Mouse (Mus musculus): ENCODE measurements around the gene Irs2. TPM values are rescaled to one million over a fixed set of nuclear protein-coding genes. Genes with fewer than 3 reads are reported as not detected.
A peak's percentile ranks its signal among the peaks of the same experiment; 100 is the strongest.

Gene Irs2
- polyA plus RNA-seq, 1 experiment from 2014 or later = 6.3 TPM

DNA sequence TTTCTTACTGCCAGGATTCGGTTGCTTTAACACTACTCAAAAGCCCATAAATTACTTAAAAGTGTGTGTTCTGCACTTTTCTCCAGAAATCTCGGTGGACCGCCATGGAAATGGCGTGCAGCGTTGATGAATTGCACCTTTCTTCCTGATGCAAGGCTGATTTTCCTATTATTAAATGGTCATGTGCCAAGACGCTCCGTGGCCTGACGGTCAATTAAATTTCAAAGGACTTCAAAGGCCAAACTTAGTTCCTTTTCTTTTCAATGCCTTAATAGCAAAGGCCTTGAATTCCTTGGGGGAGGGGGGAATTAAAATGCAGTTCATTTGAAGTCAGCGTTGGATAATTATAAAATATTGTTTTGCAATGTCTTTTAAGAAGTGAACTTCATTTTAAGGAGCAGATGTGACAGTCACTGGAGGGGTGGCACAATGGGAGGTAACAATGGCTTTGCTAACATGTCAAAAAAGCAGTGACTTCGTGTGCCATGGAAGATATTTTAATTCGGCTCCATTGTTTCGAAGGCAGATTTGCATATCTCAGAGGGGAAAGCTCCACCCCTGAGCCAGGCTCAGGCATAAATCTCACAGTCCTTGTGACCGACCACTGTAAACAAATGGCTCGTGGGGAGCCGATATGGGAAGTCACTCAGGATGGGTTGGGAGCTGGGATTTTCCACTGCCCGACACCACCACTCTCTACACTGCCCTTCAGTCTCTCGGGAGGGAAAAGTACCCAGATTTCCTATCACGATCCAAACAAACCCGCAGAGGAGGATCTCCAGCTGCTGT lies 27.6 kb upstream of the Irs2 start:
- 0 out of 2 replicates have a peak, but pooled peaks have one; percentile 48 for ATAC-seq (ENCODE audit: low FRiP score, low read depth)
- H3K4me3 ChIP-seq = no peak overlapping the region
- WGBS = 11% methylated on average over 19 of the region's 19 CpGs
- peaks cover 10% of the 10 kb centered on the region for H3K4me1 ChIP-seq (replicated peaks)
- H3K27me3 ChIP-seq = no peaks in the 10 kb centered on the region
- H3K4me2 ChIP-seq = peak overlapping the region; percentile 32
- H3K27ac ChIP-seq (replicated peaks) = no peak overlapping the region
- no peak overlapping the region for H3K9ac ChIP-seq
- H3K36me3 ChIP-seq = no peaks in the 10 kb centered on the region
- no peaks in the 10 kb centered on the region for H3K9me3 ChIP-seq

DNA sequence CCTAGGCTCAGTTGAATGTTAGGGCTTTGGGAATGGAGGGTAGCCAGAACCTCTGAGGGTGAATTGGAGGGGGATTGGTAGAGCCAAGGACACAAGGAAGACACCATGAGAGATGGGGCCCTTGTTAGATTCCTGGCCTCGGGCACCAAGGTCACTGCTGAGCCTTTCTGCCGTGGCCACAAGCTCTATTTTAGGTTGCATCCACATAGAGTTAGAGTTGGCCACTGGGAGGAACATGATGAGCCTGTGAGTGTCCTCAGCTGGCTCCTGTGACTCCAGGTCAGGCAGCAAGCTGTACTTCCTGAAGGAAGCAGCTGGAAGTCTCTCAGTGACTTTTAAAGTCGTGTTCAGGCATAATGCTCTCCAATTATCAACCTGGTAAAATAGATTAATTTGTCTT lies 16.6 kb upstream of the Irs2 start:
- H3K4me2 ChIP-seq = no peak overlapping the region
- H3K27ac ChIP-seq (replicated peaks) = no peak overlapping the region
- H3K9me3 ChIP-seq = no peaks in the 10 kb centered on the region
- H3K27me3 ChIP-seq = no peaks in the 10 kb centered on the region
- H3K9ac ChIP-seq = no peak overlapping the region
- ATAC-seq (ENCODE audit: low FRiP score, low read depth) = no peak
- no peaks in the 10 kb centered on the region for H3K4me1 ChIP-seq (replicated peaks)
- no peaks in the 10 kb centered on the region for H3K36me3 ChIP-seq
- no peak overlapping the region for H3K4me3 ChIP-seq
- WGBS = 72% methylated on average over 3 of the region's 3 CpGs

DNA sequence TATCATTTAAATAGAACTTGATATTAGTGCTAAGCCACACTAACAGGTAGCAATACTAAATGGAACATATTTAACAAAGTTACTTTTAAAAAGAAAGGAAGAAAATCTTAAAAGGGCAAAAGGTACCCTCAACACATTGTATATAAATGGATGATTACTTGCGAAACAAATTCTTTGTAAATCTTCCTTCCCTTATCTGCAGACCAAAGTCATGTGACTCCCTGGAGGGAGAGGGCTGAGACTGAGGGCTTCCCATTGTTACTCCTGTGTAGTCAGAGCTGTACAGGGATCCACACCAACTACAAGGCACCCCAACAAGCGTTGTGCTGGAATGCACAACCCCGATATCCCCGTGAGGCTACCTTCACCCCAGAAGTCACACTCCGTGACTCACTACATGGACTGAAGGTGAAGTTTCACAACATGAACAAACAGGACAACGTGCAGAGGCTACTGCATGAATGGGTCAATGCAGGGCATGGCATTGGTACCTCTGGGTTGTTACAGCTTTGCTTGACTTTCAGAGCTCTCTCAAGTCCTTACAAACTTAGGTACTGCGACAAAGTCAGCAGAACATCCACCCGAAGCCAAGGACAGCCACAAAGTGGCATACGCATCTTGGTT lies 12.8 kb upstream of the Irs2 start:
- Histone ChIP-seq H3K4me3 (no peak overlapping the region), H3K36me3 (no peaks in the 10 kb centered on the region), H3K27me3 (no peaks in the 10 kb centered on the region), H3K4me1 (replicated peaks) (no peaks in the 10 kb centered on the region), H3K4me2 (no peak overlapping the region), H3K9me3 (no peaks in the 10 kb centered on the region), H3K9ac (no peak overlapping the region), H3K27ac (replicated peaks) (no peak overlapping the region)
- ATAC-seq (ENCODE audit: low FRiP score, low read depth) = no peak
- 94% methylated on average over 9 of the region's 9 CpGs for WGBS

DNA sequence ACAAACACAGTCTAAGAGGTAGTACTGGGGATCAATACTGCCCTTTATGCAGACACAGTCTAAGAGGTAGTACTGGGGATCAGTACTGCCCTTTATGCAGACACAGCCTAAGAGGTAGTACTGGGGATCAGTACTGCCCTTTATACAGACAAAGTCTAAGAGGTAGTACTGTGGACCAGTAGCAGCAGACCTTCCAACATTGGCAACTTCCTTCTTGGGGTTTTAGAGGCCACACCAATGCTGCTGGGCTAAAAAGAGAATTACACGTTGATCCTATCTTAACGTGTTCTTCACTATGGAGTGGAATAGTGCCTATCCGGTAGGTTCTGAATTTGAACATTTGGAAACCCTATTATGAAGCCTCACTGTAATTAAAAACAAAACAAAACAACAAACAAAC lies 7.4 kb upstream of the Irs2 start:
- Histone ChIP-seq H3K4me3 (no peak overlapping the region), H3K4me1 (replicated peaks) (peaks cover 11% of the 10 kb centered on the region), H3K27me3 (no peaks in the 10 kb centered on the region), H3K9me3 (no peaks in the 10 kb centered on the region), H3K27ac (replicated peaks) (no peak overlapping the region), H3K4me2 (no peak overlapping the region), H3K9ac (no peak overlapping the region), H3K36me3 (no peaks in the 10 kb centered on the region)
- no peak for ATAC-seq (ENCODE audit: low FRiP score, low read depth)
- 94% methylated on average over 3 of the region's 3 CpGs for WGBS

DNA sequence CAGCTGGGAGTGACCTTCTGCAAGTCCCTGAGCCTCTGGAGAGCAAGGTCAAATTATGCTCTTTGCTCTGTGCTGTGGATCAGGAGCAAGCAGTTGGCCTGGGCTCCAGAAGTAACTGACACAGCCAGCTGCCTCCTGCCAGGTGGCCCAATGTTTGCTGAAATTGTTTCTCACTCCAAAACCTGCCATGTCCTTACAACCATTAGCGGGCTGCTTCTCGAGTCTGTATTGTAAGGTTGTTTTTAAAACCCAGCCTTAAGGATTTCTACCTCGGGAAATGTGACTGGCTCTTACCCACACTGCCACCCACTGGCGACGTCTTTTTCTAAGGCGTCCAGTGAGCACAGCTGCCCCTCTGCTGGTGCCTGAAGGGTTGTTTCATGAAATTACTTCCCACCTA lies 5.0 kb upstream of the Irs2 start:
- H3K9me3 ChIP-seq = no peaks in the 10 kb centered on the region
- no peaks in the 10 kb centered on the region for H3K27me3 ChIP-seq
- no peak overlapping the region for H3K4me3 ChIP-seq
- no peak overlapping the region for H3K27ac ChIP-seq (replicated peaks)
- H3K36me3 ChIP-seq = no peaks in the 10 kb centered on the region
- ATAC-seq (ENCODE audit: low FRiP score, low read depth) = no peak
- H3K9ac ChIP-seq = no peak overlapping the region
- peaks cover 21% of the 10 kb centered on the region for H3K4me1 ChIP-seq (replicated peaks)
- peak overlapping the region; percentile 13; the same call in 1 of the 2 replicates for H3K4me2 ChIP-seq
- WGBS = under 1% methylated on average over 6 of the region's 6 CpGs

DNA sequence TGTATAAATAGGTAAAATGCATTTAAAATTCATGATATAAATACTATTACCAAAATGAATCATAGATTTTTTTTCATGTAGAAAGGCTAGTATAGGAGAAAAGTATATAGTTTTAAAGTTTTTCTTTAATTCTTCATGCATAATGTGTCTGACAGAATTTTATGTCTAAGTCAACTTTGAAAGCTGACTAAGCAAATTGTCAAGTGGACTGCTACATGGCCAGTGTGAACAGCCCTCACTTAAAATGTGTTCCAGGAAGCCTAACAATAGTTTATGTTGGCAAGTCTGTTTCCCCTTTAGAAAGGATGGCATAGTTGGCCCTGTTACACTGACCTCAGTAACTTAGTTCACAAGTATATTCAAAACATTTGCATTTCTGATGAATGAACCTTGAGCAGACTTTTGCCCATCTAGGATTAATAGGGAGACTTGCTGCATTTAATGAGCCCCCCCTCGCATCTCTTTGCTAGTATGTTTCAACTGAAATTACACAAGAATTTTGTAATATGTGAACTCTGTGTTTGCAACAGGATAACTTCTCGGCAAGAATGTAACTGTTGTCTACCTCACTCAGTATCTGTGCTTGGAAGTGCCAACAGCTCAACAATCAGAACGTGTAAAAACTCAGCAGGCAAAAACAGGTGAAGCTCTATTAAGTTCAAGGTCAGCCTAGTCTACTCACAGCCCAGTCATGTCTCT lies 3.7 kb upstream of the Irs2 start:
- Histone ChIP-seq H3K4me1 (replicated peaks) (peaks cover 21% of the 10 kb centered on the region), H3K27me3 (no peaks in the 10 kb centered on the region), H3K27ac (replicated peaks) (no peak overlapping the region), H3K4me2 (no peak overlapping the region), H3K9me3 (no peaks in the 10 kb centered on the region), H3K9ac (no peak overlapping the region), H3K36me3 (no peaks in the 10 kb centered on the region), H3K4me3 (no peak overlapping the region)
- no peak for ATAC-seq (ENCODE audit: low FRiP score, low read depth)
- WGBS = 85% methylated on average over 3 of the region's 3 CpGs

DNA sequence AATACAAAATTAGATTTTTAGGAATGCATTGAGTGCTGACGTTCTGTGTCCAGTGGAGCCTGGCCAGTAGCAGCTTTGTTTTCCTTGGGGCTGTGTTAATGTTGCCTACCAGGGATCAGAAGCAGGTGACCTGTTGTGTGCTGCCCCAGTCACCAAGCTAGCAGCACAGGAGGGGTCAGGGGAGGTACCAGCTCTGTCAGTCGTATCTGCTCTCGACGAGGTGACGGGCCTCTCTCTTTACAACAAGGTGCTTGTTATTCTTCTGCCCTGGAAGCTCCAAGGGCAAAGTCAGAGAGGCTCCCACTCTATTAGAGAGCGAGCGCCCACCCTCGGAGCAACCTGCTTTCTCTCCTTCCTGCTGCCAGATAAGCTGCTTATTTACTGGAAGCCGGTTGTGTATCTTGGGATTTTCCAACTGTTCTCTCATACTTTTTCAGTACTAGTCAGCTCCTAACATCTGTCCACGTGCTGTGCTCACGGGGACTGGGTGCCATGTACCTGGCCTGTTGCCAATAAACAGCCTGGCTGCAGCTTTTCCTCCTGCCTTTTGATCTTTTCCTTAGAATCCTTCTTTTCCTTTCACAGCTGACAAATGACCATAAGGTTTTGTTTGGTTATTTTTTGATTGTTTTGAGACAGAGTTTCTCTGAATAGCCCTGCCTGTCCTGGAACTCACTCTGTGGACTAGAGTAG lies 2.8 kb upstream of the Irs2 start:
- no peak for ATAC-seq (ENCODE audit: low FRiP score, low read depth)
- no peak overlapping the region for H3K4me3 ChIP-seq
- no peaks in the 10 kb centered on the region for H3K36me3 ChIP-seq
- H3K9ac ChIP-seq = no peak overlapping the region
- no peaks in the 10 kb centered on the region for H3K27me3 ChIP-seq
- 13% methylated on average over 11 of the region's 11 CpGs for WGBS
- peaks cover 30% of the 10 kb centered on the region for H3K4me1 ChIP-seq (replicated peaks)
- no peaks in the 10 kb centered on the region for H3K9me3 ChIP-seq
- 0 out of 2 replicates have a peak overlapping the region, but pooled peaks have one; percentile 5 for H3K27ac ChIP-seq (replicated peaks)
- H3K4me2 ChIP-seq = no peak overlapping the region

DNA sequence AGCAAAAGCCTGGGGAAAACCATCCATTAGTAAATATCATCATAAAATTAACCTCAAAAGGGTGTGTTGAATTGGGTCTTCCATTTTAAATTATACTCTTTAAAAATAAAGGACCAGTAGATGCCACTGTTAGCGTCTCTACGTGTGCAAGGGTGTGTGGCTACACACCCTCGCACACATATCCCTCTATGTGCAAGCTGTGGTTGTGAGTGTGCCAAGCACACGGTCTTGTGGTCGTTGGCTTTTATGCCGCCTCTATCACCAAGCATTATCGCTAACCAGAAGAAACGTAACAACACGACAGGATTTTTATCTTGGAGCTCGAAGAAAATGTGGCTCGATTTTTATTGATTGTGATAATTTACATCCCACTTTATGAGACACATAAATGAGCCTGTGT lies 2.1 kb upstream of the Irs2 start:
- Histone ChIP-seq H3K4me2 (peak overlapping the region; percentile 93), H3K4me1 (replicated peaks) (peaks cover 37% of the 10 kb centered on the region), H3K9me3 (no peaks in the 10 kb centered on the region), H3K36me3 (no peaks in the 10 kb centered on the region), H3K9ac (peak overlapping the region; percentile 78; the same call in 1 of the 2 replicates), H3K4me3 (peak overlapping the region; percentile 65), H3K27me3 (no peaks in the 10 kb centered on the region), H3K27ac (replicated peaks) (peak overlapping the region; percentile 98)
- WGBS = 47% methylated on average over 11 of the region's 11 CpGs
- ATAC-seq (ENCODE audit: low FRiP score, low read depth) = no peak

DNA sequence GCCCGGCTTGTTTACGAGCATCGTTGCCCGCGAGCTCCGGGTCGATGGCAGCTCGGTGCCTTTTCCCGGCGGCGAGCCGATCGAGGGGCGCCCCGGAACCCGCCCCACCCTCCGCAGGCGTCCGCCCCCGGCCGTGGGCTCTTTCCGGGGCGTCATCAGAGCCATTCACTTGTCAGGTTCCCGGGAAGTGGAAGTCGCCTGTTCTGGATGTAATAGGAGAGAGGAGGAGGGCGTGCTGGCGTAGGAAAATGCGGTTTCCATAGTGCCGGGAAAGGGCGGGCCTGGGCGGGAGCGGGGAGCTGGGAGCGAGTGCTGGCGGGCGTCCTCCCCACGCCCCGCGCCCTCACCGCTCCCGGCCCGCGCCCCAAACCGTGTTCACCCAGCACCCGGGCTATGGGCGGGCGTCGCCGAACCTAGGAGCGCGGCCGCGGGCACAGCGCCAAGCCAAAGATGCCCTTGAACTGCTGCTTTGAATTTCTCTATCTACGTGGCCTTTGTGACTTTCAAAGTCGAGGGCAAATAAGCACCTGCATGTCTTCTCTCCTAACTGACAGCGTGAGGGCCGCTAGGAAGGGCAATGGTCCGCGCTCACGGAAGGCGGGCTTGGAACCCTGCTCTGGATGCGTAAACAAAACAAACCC lies 1.3 kb upstream of the Irs2 start:
- H3K4me3 ChIP-seq = peak overlapping the region; percentile 65
- peak overlapping the region; percentile 93 for H3K4me2 ChIP-seq
- H3K27me3 ChIP-seq = no peaks in the 10 kb centered on the region
- H3K27ac ChIP-seq (replicated peaks) = peak overlapping the region; percentile 98
- no peaks in the 10 kb centered on the region for H3K36me3 ChIP-seq
- ATAC-seq (ENCODE audit: low FRiP score, low read depth) = peak; percentile 68
- H3K4me1 ChIP-seq (replicated peaks) = peaks cover 45% of the 10 kb centered on the region
- peak overlapping the region; percentile 78 for H3K9ac ChIP-seq
- no peaks in the 10 kb centered on the region for H3K9me3 ChIP-seq
- WGBS = 1% methylated on average over 62 of the region's 62 CpGs

DNA sequence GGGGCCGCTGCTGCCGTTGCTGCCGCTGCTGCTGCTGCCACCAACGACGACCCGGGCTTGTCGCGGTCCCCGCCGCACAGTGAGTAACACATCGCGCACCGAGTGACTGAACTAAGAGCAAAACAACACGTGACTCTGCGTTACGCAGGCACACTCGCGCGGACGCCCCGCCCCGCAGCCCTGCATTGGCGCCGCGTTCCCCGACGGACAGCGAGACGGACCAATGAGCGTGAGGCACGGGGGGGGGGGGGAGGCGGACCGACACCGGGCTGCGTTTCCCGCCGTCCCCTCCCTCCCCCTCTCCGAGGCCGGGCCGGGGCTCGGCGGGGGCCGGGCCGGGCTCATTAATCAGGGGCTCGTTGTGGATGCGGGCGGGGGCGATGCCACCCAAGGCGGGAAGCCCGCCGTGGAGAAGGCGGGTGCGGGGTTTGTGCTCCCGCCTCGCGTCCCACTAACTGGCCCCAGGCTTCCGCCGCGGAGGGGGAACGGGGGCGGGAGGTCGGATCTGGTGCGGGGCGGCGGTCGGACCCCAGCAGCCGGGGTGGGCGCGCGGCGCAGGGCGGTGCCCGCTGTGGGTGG lies 673 bp upstream of the Irs2 start:
- Histone ChIP-seq H3K9me3 (no peaks in the 10 kb centered on the region), H3K27ac (replicated peaks) (peak overlapping the region; percentile 98), H3K4me3 (peak overlapping the region; percentile 65), H3K27me3 (no peaks in the 10 kb centered on the region), H3K36me3 (no peaks in the 10 kb centered on the region), H3K9ac (peak overlapping the region; percentile 78), H3K4me2 (peak overlapping the region; percentile 93), H3K4me1 (replicated peaks) (peaks cover 51% of the 10 kb centered on the region)
- peak; percentile 95 for ATAC-seq (ENCODE audit: low FRiP score, low read depth)
- under 1% methylated on average over 49 of the region's 73 CpGs for WGBS
